Mouse (Mus musculus) small intestine, adult 2 months (tissue): ENCODE results near the gene Cdca5.

Experiments
- CTCF ChIP-seq: fragments of 200-500 bp; IDR thresholded peaks from 2 replicates; pipeline ENCODE4 v1.5.1; 2012; ENCODE audit warnings: low read depth, mild to moderate bottlenecking, control low read depth, inconsistent platforms, low read length, moderate library complexity, mixed read lengths; ENCODE audit not compliant: insufficient replicate concordance, insufficient read length; ENCODE audit errors: extremely low read depth
- POLR2A ChIP-seq: fragments of 200-500 bp; IDR thresholded peaks from 2 replicates; pipeline ENCODE4 v1.6.1; 2012; ENCODE audit warnings: low read depth, mild to moderate bottlenecking, control low read depth, inconsistent platforms, low read length, moderate library complexity

DNA sequence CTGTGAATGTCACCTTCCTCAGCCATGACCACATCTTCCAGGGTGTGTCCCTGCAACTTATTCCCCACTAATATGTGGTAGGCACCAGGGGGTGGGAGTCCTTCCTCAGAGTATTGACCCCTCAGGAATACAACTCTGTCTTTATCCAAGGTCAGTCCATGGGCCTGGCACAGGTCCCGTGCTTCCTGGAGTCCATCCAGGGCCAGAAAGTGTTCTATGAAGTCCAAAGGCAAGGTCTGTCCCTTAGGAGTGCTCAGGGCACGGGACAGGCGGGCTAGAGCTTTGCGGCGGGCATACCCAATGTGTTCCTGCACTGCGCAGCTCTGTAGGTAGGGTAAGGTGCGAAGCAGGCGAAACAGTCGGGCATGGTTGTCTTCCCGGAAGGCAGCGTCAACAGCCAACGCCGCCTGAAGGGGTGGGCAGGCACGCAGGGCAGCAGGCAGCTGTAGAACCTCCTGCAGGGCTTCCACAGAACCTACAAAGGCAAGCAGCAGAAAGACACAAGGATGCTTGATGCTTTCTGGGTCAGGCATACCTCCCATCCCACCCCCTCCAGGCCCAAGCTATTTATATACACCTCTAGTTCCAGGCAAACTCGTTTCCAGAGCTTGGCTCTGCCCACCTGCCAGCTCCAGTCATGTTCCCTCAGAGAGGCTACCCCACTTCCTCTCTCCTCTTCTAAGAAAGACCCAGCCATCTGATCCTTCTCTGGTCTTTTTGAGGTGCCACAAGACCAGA is 31.5 kb downstream of the Cdca5 start:
- TF ChIP-seq CTCF: no peak
- TF ChIP-seq POLR2A: no peak
